Mouse (Mus musculus) liver, postnatal 0 days (tissue): ENCODE data around the gene Gm1113. TPM values are rescaled to one million over a fixed set of nuclear protein-coding genes. Genes with fewer than 3 reads are reported as not detected.

ENCODE experiments used
- ATAC-seq: fragments of 200-750 bp; cut with Nextera tagmentation; 2 replicates; pipeline ENCODE4 v1.8.0; 2017; ENCODE audit warnings: mild to moderate bottlenecking, moderate library complexity
- DNase-seq: peaks from one replicate; pipeline ENCODE4 v3.0.0-alpha.2; 2016
- H3K27ac ChIP-seq: fragments of 300-500 bp; sonication (generic); 2 replicates; pipeline ENCODE4 v1.5.1; 2014; ENCODE audit warnings: antibody characterized with exemption, moderate library complexity, mild to moderate bottlenecking, low read depth
- H3K27me3 ChIP-seq: fragments of 300-500 bp; sonication (generic); 2 replicates; pipeline ENCODE4 v1.6.1; 2014; ENCODE audit warnings: low read length, control low read depth, mixed read lengths; ENCODE audit not compliant: insufficient read depth
- H3K36me3 ChIP-seq: fragments of 300-500 bp; sonication (generic); replicated peaks from 2 replicates; pipeline ENCODE4 v1.6.1; 2014; ENCODE audit warnings: mild to moderate bottlenecking, control low read depth, low read length, moderate library complexity, mixed read lengths; ENCODE audit not compliant: insufficient read depth
- H3K4me1 ChIP-seq: fragments of 300-500 bp; sonication (generic); 2 replicates; pipeline ENCODE4 v1.6.1; 2014; ENCODE audit warnings: antibody characterized with exemption, mild to moderate bottlenecking, control low read depth; ENCODE audit not compliant: insufficient read depth
- H3K4me2 ChIP-seq: fragments of 300-500 bp; sonication (generic); 2 replicates; pipeline ENCODE4 v1.6.1; 2014; ENCODE audit warnings: low read depth, mild to moderate bottlenecking, low read length, moderate library complexity, mixed read lengths
- H3K4me3 ChIP-seq: fragments of 300-500 bp; sonication (generic); 2 replicates; pipeline ENCODE4 v1.5.1; 2014; ENCODE audit warnings: low read depth, low read length
- H3K9ac ChIP-seq: fragments of 300-500 bp; sonication (generic); replicated peaks from 2 replicates; pipeline ENCODE4 v1.6.1; 2014; ENCODE audit warnings: mild to moderate bottlenecking, moderate library complexity
- H3K9me3 ChIP-seq: fragments of 300-500 bp; sonication (generic); 2 replicates; pipeline ENCODE4 v1.6.1; 2016; ENCODE audit warnings: mild to moderate bottlenecking, control low read depth, low read length, mixed read lengths
- CTCF ChIP-seq: sonication (generic); IDR thresholded peaks from 2 replicates; pipeline ENCODE4 v1.5.1; 2016; ENCODE audit warnings: antibody characterized with exemption, low read depth
- EP300 ChIP-seq: IDR thresholded peaks from 2 replicates; pipeline ENCODE4 v1.6.1; 2016; ENCODE audit warnings: antibody characterized with exemption, low read depth, mild to moderate bottlenecking
- WGBS: fragments of 180-500 bp; shearing (Covaris S2); extraction: QIAGEN DNeasy Blood & Tissue Kit; methylation state at CpG from one replicate; pipeline ENCODE4 v1.1.7; 2014; ENCODE audit not compliant: insufficient replicate concordance; 5-methylcytosine and 5-hydroxymethylcytosine counted together
- polyA plus RNA-seq: library from polyadenylated mRNA; unstranded; fragments of >200 nt; fragmentation: Nextera tagmentation; extraction: Ambion mirVana; gene quantifications from 2 replicates; pipeline ENCODE4 v1.2.1, GENCODE M21; 2015

Gm1113 gene
- not detected in 2 replicates for polyA plus RNA-seq

- 58% methylated on average over 3 of the region's 3 CpGs for WGBS
- ATAC-seq = no peak
- no peaks in the 10 kb centered on the region for H3K27me3 ChIP-seq
- H3K4me1 ChIP-seq = no peaks in the 10 kb centered on the region
- no peak within 1 kb of the TSS for H3K4me3 ChIP-seq
- no peak within 1 kb of the TSS for H3K4me2 ChIP-seq
- H3K9me3 ChIP-seq = no peaks in the 10 kb centered on the region
- H3K9ac ChIP-seq = no peak within 1 kb of the TSS
- no peaks in the 10 kb centered on the region for H3K36me3 ChIP-seq
- H3K27ac ChIP-seq = no peak within 1 kb of the TSS
- TF ChIP-seq CTCF (no peak), EP300 (no peak)
- DNase-seq = no peak
Observed at GRCm38 (mm10) chr9:35518169-35518568, at the start of gene Gm1113. TSS of gene Gm1113 (minus strand) at chr9:35518269.

GRCm38 (mm10) chr9:35564536-35565240 is 46.6 kb upstream of the Gm1113 start:
- Histone ChIP-seq H3K27me3 (no peaks in the 10 kb centered on the region), H3K27ac (no peak overlapping the region), H3K4me2 (no peak overlapping the region), H3K36me3 (peaks cover 56% of the 10 kb centered on the region), H3K9me3 (no peaks in the 10 kb centered on the region), H3K9ac (no peak overlapping the region), H3K4me3 (no peak overlapping the region), H3K4me1 (peaks cover 3% of the 10 kb centered on the region; the same call in 1 of the 2 replicates)
- ATAC-seq (no peak), DNase-seq (no peak)
- no peak for TF ChIP-seq EP300
- TF ChIP-seq CTCF = no peak
- 89% methylated on average over 5 of the region's 5 CpGs for WGBS

GRCm38 (mm10) chr9:35561583-35561982 is 43.5 kb upstream of the Gm1113 start:
- WGBS = 65% methylated on average over 6 of the region's 6 CpGs
- DNase-seq (no peak), ATAC-seq (no peak)
- no peak overlapping the region for H3K4me3 ChIP-seq
- no peak overlapping the region for H3K4me2 ChIP-seq
- H3K9me3 ChIP-seq = no peaks in the 10 kb centered on the region
- TF ChIP-seq EP300 (no peak), CTCF (no peak)
- peaks cover 40% of the 10 kb centered on the region for H3K36me3 ChIP-seq
- H3K27ac ChIP-seq = no peak overlapping the region
- no peak overlapping the region for H3K9ac ChIP-seq
- peaks cover 22% of the 10 kb centered on the region for H3K27me3 ChIP-seq
- peaks cover 16% of the 10 kb centered on the region for H3K4me1 ChIP-seq

- 88% methylated on average over 11 of the region's 11 CpGs for WGBS
- Histone ChIP-seq H3K9me3 (no peaks in the 10 kb centered on the region), H3K4me2 (no peak overlapping the region), H3K36me3 (peaks cover 35% of the 10 kb centered on the region), H3K27ac (no peak overlapping the region), H3K9ac (no peak overlapping the region), H3K4me1 (peaks cover 16% of the 10 kb centered on the region), H3K4me3 (no peak overlapping the region), H3K27me3 (peaks cover 23% of the 10 kb centered on the region)
- no peak for TF ChIP-seq EP300
- no peak for TF ChIP-seq CTCF
- no peak for ATAC-seq
- DNase-seq = no peak
Observed at GRCm38 (mm10) chr9:35561076-35561475, 43.0 kb upstream of the Gm1113 start.

GRCm38 (mm10) chr9:35559009-35559890 is 41.2 kb upstream of the Gm1113 start:
- H3K4me2 ChIP-seq = peak overlapping the region; percentile 90
- TF ChIP-seq EP300 = no peak
- TF ChIP-seq CTCF = no peak
- H3K27ac ChIP-seq = no peak overlapping the region
- peak overlapping the region; percentile 67 for H3K4me3 ChIP-seq
- peak; percentile 90 for ATAC-seq
- H3K9me3 ChIP-seq = no peaks in the 10 kb centered on the region
- H3K36me3 ChIP-seq = peaks cover 18% of the 10 kb centered on the region
- H3K4me1 ChIP-seq = peaks cover 16% of the 10 kb centered on the region
- WGBS = 1% methylated on average over 31 of the region's 31 CpGs
- peak; percentile 76 for DNase-seq
- H3K27me3 ChIP-seq = peaks cover 27% of the 10 kb centered on the region
- H3K9ac ChIP-seq = peak overlapping the region; percentile 62

- H3K4me1 ChIP-seq = peaks cover 16% of the 10 kb centered on the region
- H3K27me3 ChIP-seq = peaks cover 27% of the 10 kb centered on the region
- no peaks in the 10 kb centered on the region for H3K9me3 ChIP-seq
- H3K9ac ChIP-seq = peak within 1 kb of the TSS; percentile 62
- H3K4me3 ChIP-seq = peak within 1 kb of the TSS; percentile 67
- H3K27ac ChIP-seq = no peak within 1 kb of the TSS
- ATAC-seq (peak; percentile 20), DNase-seq (peak; percentile 25)
- WGBS = under 1% methylated on average over 44 of the region's 59 CpGs
- peaks cover 15% of the 10 kb centered on the region for H3K36me3 ChIP-seq
- peak within 1 kb of the TSS; percentile 90 for H3K4me2 ChIP-seq
- TF ChIP-seq CTCF = no peak
- no peak for TF ChIP-seq EP300
Observed at GRCm38 (mm10) chr9:35558257-35559008, 40.4 kb upstream of the Gm1113 start, which contains the start of the genes Ddx25 and Pus3. TSS of gene Ddx25 (minus strand) at chr9:35558528. TSS of gene Pus3 (plus strand) at chr9:35558595.
